Mouse (Mus musculus): Measurements from ENCODE around the gene Deaf1.

Deaf1 gene

GRCm38 (mm10) chr7:141339215-141339920, 11.9 kb upstream of the Deaf1 start:
- DNase-seq (ENCODE audit: low read depth, low spot score) = no peak

- no peak for DNase-seq (ENCODE audit: low read depth, low spot score)
These were observed 11.2 kb upstream of the Deaf1 start, which contains the start of gene Eps8l2 for GRCm38 (mm10) chr7:141338576-141339131. Gene Eps8l2 (plus strand): TSS chr7:141338880.

GRCm38 (mm10) chr7:141337716-141338416, 10.4 kb upstream of the Deaf1 start:
- no peak for DNase-seq (ENCODE audit: low read depth, low spot score)

GRCm38 (mm10) chr7:141336296-141336695, 8.8 kb upstream of the Deaf1 start:
- no peak for DNase-seq (ENCODE audit: low read depth, low spot score)

GRCm38 (mm10) chr7:141335682-141336081, 8.2 kb upstream of the Deaf1 start:
- no peak for DNase-seq (ENCODE audit: low read depth, low spot score)

GRCm38 (mm10) chr7:141335044-141335579, 7.6 kb upstream of the Deaf1 start:
- no peak for DNase-seq (ENCODE audit: low read depth, low spot score)

- no peak for DNase-seq (ENCODE audit: low read depth, low spot score)
These were observed 4.5 kb upstream of the Deaf1 start for GRCm38 (mm10) chr7:141331990-141332389.

GRCm38 (mm10) chr7:141330706-141331105, 3.2 kb upstream of the Deaf1 start:
- no peak for DNase-seq (ENCODE audit: low read depth, low spot score)

GRCm38 (mm10) chr7:141328373-141328990, 992 bp upstream of the Deaf1 start:
- no peak for DNase-seq (ENCODE audit: low read depth, low spot score)

GRCm38 (mm10) chr7:141326546-141327446, 694 bp downstream of the Deaf1 start:
- DNase-seq (ENCODE audit: low read depth, low spot score) = no peak

- no peak for DNase-seq (ENCODE audit: low read depth, low spot score)
These were observed 2.8 kb downstream of the Deaf1 start for GRCm38 (mm10) chr7:141324686-141325085.

GRCm38 (mm10) chr7:141319446-141319845, 8.0 kb downstream of the Deaf1 start:
- no peak for DNase-seq (ENCODE audit: low read depth, low spot score)

- DNase-seq (ENCODE audit: low read depth, low spot score) = no peak
These were observed 9.8 kb downstream of the Deaf1 start for GRCm38 (mm10) chr7:141317619-141318132.

- DNase-seq (ENCODE audit: low read depth, low spot score) = no peak
These were observed 11.5 kb downstream of the Deaf1 start for GRCm38 (mm10) chr7:141315974-141316373.

- DNase-seq (ENCODE audit: low read depth, low spot score) = no peak
These were observed 12.4 kb downstream of the Deaf1 start for GRCm38 (mm10) chr7:141315076-141315475.

GRCm38 (mm10) chr7:141314416-141314815, 13.1 kb downstream of the Deaf1 start:
- DNase-seq (ENCODE audit: low read depth, low spot score) = no peak

- no peak for DNase-seq (ENCODE audit: low read depth, low spot score)
These were observed 23.0 kb downstream of the Deaf1 start for GRCm38 (mm10) chr7:141304537-141304936.

- no peak for DNase-seq (ENCODE audit: low read depth, low spot score)
These were observed 24.7 kb downstream of the Deaf1 start for GRCm38 (mm10) chr7:141302702-141303268.

- DNase-seq (ENCODE audit: low read depth, low spot score) = no peak
These were observed 26.1 kb downstream of the Deaf1 start for GRCm38 (mm10) chr7:141301386-141301785.

- DNase-seq (ENCODE audit: low read depth, low spot score) = no peak
These were observed 28.3 kb downstream of the Deaf1 start for GRCm38 (mm10) chr7:141299175-141299574.
